Mouse (Mus musculus) liver, adult 2 months (tissue): ENCODE measurements around the gene Mmp9.

ENCODE experiments used
- CTCF ChIP-seq: fragments of 200-500 bp; IDR thresholded peaks from 2 replicates; pipeline ENCODE4 v1.5.1; 2011; ENCODE audit warnings: low read depth, low read length, control low read depth
- POLR2A ChIP-seq: fragments of 200-500 bp; IDR thresholded peaks from 2 replicates; pipeline ENCODE4 v1.6.1; 2011; ENCODE audit warnings: low read length, control low read depth; ENCODE audit not compliant: insufficient read depth; ENCODE audit errors: extremely low read depth

GRCm38 (mm10) chr2:164903496-164903895 is 37.1 kb upstream of the Mmp9 start:
- TF ChIP-seq CTCF (no peak), POLR2A (no peak)
